Mouse (Mus musculus) embryonic fibroblast, embryonic 13.5 days (primary cell): ENCODE results near the gene Elk4. TPM values are rescaled to one million over a fixed set of nuclear protein-coding genes. Genes with fewer than 3 reads are reported as not detected.
A peak's percentile ranks its signal among the peaks of the same experiment; 100 is the strongest.

Source experiments
- H3K27ac ChIP-seq: 2 replicates; pipeline ENCODE4 v1.5.1; 2012; ENCODE audit warnings: low read length, control low read depth, inconsistent platforms; ENCODE audit not compliant: insufficient read depth
- H3K4me1 ChIP-seq: 2 replicates; pipeline ENCODE4 v1.6.1; 2011; ENCODE audit warnings: low read length; ENCODE audit not compliant: control insufficient read depth, insufficient read depth
- H3K4me3 ChIP-seq: 2 replicates; pipeline ENCODE4 v1.5.1; 2011; ENCODE audit warnings: mild to moderate bottlenecking, control low read depth, low read length; ENCODE audit not compliant: insufficient read depth
- CTCF ChIP-seq: IDR thresholded peaks from 2 replicates; pipeline ENCODE4 v1.5.1; 2011; ENCODE audit warnings: mild to moderate bottlenecking, control low read depth, low read length, moderate library complexity, borderline replicate concordance; ENCODE audit not compliant: insufficient read depth
- POLR2A ChIP-seq: IDR thresholded peaks from 2 replicates; pipeline ENCODE4 v1.6.1; 2011; ENCODE audit warnings: low read depth, mild to moderate bottlenecking, control low read depth, low read length, moderate library complexity
- polyA plus RNA-seq: library from polyadenylated mRNA; stranded (reverse); fragments of >200 nt; gene quantifications from 2 replicates; pipeline ENCODE4 v1.2.4, GENCODE M21; 2011; ENCODE audit warnings: low read depth; ENCODE audit not compliant: missing spikeins, insufficient read length

Elk4 gene
- polyA plus RNA-seq, 1 experiment = 109 TPM

DNA sequence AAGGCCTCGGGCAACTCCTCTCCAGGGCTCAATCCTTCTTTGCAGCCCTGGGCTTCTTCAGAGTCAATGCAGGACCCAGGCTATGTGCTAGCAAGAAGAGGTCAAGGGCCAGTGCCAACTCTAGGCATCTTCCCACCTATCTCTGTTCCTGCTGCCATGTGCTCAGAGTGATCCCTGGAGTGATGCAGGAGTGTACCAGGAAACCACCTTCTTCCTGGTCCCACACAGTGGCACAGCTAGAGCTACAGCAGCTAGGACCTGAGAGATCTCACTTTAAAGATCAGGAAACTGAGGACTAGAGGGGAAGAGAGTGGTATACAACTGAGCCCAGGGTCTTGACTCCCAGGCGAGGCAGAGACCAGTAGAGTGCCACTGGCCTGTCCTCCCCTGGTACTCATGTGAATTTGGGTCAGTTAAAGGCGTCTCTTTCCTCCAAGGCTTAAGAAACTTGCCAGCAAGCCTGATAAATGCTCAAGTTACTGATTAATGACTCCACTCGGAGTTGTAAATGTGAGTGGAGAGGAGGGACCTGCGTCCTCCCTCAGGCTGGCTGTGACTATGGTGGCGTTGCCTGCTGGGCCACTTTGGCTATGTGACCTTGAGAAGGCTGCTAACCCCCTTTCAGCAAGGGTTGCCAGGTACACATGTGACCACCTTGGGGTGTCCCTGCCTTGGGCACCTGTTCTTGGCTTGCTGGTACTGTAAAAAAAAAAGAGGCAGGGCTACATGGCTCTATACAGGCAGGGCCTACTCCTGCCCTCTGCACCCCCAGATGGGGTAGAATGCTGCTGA, 54.5 kb downstream of the Elk4 start:
- Histone ChIP-seq H3K4me3 (no peak overlapping the region), H3K4me1 (no peaks in the 10 kb centered on the region), H3K27ac (no peak overlapping the region)
- TF ChIP-seq CTCF (no peak), POLR2A (no peak)

DNA sequence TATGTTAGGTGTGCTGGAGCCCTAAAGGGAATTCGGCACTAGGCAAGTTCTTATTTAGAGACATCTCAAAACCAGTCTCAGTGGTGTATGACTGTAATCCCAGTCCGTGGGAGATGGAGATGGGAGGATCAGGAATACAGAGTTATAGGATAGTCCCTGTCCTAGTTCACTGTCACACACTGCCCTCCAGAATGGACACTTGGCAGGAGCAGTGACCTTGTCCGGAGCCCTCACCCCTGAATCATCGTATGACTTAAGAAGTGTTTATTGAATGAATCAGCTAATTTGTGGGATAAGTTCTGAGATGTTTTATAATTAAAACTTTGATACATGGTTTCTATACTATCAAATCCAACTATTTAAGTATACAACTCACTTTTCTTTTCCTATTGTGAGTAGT, 55.7 kb downstream of the Elk4 start:
- H3K27ac ChIP-seq = no peak overlapping the region
- H3K4me3 ChIP-seq = no peak overlapping the region
- no peaks in the 10 kb centered on the region for H3K4me1 ChIP-seq
- TF ChIP-seq CTCF = no peak
- TF ChIP-seq POLR2A = no peak

DNA sequence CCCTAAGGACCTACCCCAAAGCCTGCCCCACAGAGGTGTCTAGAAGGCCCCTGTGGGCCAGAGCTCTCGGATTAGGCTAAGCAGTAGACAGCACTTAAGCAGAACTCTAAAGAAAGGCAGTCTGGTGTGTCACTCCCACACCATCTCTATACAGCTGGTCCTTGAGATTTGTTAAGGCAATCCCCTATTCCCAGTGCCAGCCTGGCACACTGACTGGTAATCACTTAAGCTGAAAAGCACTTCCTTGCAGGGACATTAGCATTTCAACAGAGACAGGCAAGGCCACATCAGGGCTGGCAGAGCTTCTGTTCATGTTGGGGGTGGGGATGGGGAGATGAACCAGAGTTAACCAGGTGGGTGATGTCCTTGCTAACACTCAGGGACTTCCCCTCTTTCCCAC, 57.6 kb downstream of the Elk4 start:
- Histone ChIP-seq H3K4me3 (no peak overlapping the region), H3K27ac (no peak overlapping the region), H3K4me1 (no peaks in the 10 kb centered on the region)
- TF ChIP-seq CTCF (no peak), POLR2A (no peak)

DNA sequence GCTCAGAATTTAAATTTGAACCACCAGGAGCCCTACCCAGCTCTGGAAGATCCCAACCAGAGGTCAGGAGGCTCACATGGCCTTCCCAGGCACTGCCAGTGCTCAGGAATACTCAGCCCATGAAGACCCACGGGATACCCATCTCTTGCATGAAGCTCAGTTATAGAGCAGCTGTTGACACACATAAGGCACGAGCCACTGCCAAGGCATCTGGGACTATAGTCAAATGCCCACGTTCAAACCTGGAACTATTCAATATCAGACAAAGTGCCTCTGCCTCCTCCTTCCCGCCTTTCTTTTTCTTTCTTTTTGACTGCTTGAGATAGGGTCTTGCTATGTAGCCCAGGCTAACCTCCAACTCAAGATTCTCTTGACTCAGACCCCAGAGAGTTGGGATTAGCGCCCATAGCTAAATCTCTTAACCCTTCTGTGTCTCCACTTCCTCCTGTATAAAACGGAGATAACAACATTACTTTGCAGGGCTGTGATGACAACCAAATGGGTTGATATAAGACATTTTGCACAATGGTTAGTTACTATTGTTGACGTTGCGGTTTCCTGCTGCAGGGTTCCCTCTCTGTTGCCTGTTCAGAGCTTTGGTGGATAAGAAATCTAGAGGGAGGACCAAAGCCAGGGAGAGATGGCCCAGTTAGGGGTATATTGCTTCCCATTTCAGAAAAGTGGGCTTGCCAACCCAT, 58.2 kb downstream of the Elk4 start:
- Histone ChIP-seq H3K4me1 (no peaks in the 10 kb centered on the region), H3K4me3 (no peak overlapping the region), H3K27ac (no peak overlapping the region)
- TF ChIP-seq POLR2A (no peak), CTCF (no peak)

DNA sequence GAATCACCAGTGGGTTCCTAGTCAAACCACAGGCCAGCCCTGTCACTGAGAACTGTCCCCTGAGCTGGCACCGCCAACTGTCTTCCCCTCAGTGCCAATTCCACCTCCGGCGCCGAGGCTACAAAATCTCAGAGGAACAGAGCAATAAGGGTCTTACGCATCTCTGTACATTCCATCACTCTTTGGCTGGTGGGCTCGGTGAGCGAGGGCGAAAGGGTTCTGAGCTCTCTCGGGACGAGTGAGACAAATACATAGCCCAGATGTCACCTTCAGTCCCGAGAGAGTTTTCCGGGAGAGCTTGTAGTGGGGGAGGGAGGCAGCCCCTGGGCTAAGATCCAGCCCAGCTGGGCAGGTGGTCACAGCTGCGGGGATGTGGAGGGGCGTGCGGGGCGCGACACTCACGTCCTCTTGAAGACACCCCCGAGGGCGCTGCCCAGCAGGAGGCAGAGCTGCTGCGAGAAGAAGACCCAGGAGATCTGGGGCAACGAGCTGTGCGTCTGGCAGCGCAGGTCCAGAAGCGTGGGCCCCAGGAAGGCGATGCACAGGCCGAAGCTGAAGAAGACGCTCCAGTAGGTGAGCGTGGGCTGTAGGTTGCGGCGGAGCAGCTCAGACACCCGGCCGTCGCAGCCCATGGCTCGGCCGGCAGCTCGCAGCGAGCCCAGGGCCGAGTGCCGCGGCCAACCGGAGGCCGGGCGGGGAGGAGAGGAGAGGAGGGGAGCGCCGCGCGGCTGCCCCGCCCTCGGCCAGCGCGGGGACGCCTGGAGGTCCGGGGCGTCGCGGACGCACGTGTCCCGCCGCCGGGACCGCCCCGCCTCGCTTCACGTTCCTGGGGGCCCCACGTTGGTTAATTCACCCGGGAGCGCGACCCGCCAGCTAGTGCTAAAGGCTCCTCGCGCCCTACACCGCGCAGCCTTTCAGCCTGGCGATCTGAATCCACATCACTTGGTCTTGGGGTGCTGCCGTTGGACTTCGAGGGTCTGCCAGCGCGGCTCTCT, 60.2 kb downstream of the Elk4 start, which contains the start of gene Mfsd4a:
Gene Mfsd4a (minus strand): TSS at position 802 of the 995 bp plus-strand sequence.
- Histone ChIP-seq H3K4me3 (peak within 1 kb of the TSS; percentile 21), H3K27ac (no peak within 1 kb of the TSS), H3K4me1 (no peaks in the 10 kb centered on the region)
- 0 out of 2 replicates have a peak, but pooled peaks have one; percentile 21 for TF ChIP-seq CTCF
- TF ChIP-seq POLR2A = no peak

DNA sequence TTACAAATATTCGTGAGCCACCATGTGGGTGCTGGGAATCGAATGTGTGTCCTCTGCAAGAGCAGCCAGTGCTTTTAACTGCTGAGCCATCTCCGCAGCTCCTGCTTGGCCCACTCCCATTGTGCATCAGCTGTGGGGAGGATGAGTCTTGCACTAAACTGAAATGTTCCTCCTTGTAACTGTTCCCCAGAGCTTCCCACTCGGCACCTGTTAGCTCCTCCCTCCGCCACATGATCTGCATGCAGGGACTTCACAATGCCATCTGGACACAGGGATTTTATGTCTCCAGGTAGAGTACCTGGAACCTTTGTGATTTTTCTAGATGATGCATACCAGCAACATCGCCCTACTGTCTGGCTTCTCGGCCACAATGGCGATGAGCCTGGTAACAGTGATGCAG, 62.0 kb downstream of the Elk4 start:
- Histone ChIP-seq H3K4me3 (no peak overlapping the region), H3K27ac (no peak overlapping the region), H3K4me1 (no peaks in the 10 kb centered on the region)
- TF ChIP-seq POLR2A (no peak), CTCF (no peak)

DNA sequence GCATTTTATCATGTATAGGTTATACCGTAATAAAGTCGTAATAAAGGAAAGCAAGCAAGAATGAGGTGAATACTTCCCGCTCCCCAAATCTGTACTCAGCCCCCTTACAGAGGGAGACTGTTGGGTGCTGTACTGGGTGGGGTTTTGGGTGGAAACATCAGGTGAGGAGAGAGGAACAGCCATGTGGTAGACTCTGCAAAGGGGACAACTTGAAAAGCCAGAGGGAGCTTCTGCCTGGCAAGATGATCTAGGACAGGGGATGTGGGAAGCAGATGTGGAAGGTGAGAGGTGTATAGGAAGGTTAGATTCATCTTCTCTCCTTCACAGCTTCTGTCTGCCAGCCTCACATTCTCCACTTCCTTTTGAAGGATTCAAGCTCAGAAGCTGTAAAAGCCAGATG, 63.3 kb downstream of the Elk4 start:
- H3K4me3 ChIP-seq = no peak overlapping the region
- no peaks in the 10 kb centered on the region for H3K4me1 ChIP-seq
- TF ChIP-seq POLR2A (no peak), CTCF (no peak)
- no peak overlapping the region for H3K27ac ChIP-seq

DNA sequence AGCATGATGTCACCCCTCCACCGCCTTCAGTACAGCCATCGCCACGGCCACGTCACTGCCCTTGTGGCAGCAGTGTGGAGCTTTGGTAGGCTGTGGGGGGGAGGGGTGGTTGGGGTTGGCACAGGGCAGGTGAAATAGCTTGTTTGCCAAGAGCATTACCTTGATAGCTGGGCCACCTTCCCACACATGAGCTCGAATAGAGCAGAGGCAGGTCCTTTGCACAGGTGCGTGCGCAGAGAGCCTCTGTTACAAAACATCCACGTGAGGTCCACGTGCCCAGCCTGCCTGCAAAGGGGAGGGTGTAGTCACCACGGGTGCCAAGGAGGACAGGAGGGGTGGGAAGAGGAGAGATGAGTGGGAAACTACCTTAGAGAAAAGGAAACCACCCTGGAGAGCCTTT, 68.2 kb downstream of the Elk4 start:
- TF ChIP-seq CTCF (no peak), POLR2A (no peak)
- H3K4me3 ChIP-seq = no peak overlapping the region
- no peaks in the 10 kb centered on the region for H3K4me1 ChIP-seq
- H3K27ac ChIP-seq = no peak overlapping the region

DNA sequence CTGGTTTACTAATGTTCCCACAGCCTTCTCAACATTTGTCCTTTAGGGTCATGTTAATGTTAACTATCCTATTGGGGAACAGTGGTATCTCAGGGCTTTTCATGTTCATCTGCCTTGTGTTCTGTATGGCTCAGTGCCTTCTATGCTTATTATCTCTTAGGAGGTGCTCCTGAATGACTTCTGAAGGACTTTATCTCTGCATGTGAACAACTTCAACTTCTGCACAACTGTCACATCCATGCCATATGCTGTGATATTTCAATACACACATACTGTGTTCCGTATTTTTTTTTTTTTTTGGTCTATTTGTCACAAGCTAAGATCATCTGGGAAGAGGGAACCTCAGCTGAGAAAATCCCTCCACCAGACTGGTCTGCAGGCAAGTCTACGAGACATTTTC, 71.0 kb downstream of the Elk4 start:
- H3K27ac ChIP-seq = no peak overlapping the region
- TF ChIP-seq POLR2A = no peak
- TF ChIP-seq CTCF = no peak
- H3K4me1 ChIP-seq = no peaks in the 10 kb centered on the region
- H3K4me3 ChIP-seq = no peak overlapping the region

Other genes starting within 250 kb of the Elk4 start
- 0.54 and 0.57 TPM in 2 replicates for gene Pm20d1, start 210.2 kb upstream of the Elk4 start, polyA plus RNA-seq
- gene Slc41a1, start 180.1 kb upstream of the Elk4 start, polyA plus RNA-seq = 21.1 and 22.7 TPM in 2 replicates
- gene Rab29, start 140.4 kb upstream of the Elk4 start, polyA plus RNA-seq = 16.6 and 23.8 TPM in 2 replicates
- gene Nucks1, start 97.1 kb upstream of the Elk4 start, polyA plus RNA-seq = 132 and 180 TPM in 2 replicates
- gene Slc45a3, start 44.6 kb upstream of the Elk4 start, polyA plus RNA-seq = 0.30 TPM in 1 of 2 replicates, not detected in the other
- gene Mfsd4a, start 60.5 kb downstream of the Elk4 start, polyA plus RNA-seq = 0.25 and 0.67 TPM in 2 replicates
- gene Cdk18, start 132.1 kb downstream of the Elk4 start, polyA plus RNA-seq = 14.0 and 28.8 TPM in 2 replicates
- not detected in 2 replicates for gene Lemd1, start 183.8 kb downstream of the Elk4 start, polyA plus RNA-seq
- gene AC124108.1, start 183.8 kb downstream of the Elk4 start, polyA plus RNA-seq = not detected in 2 replicates
- not detected in 2 replicates for gene Gm10188, start 222.2 kb downstream of the Elk4 start, polyA plus RNA-seq